Mouse (Mus musculus) frontal cortex, postnatal 10 days (tissue): Measurements from ENCODE around the gene Imp3.

Experiments used
- DNase-seq, 2 experiments: peaks; one replicate each; pipeline ENCODE4 v3.0.0; 2022; ENCODE audit warnings: low spot score in 2 of 2, mixed read lengths in 1 of 2

The Imp3 gene

GRCm38 (mm10) chr9:56961591-56961990 is 24.3 kb downstream of the Imp3 start:
- DNase-seq: no peak

GRCm38 (mm10) chr9:56970158-56970557 is 32.9 kb downstream of the Imp3 start:
- no peak for DNase-seq

GRCm38 (mm10) chr9:56973960-56974524 is 36.8 kb downstream of the Imp3 start:
- no peak for DNase-seq

- DNase-seq: no peak
Observed at GRCm38 (mm10) chr9:56975199-56975598, 37.9 kb downstream of the Imp3 start.

- DNase-seq: no peak
Observed at GRCm38 (mm10) chr9:56980186-56980585, 42.9 kb downstream of the Imp3 start.

- no peak for DNase-seq
Observed at GRCm38 (mm10) chr9:56981502-56981901, 44.2 kb downstream of the Imp3 start.
